Comparison of ENCODE assay signal across 18 mouse cellular contexts in genomic region chr4:53399428-53399827, GRCm38 (mm10).
"Had no signal": no experiment of that assay in that cellular context is flagged by ENCODE, and none has a peak within 500 bp of the region (broad histone marks: within the 10 kb centered on the region; RNA-seq: fewer than 3 reads in every experiment).

No protein-coding gene starts in this region.

- H3K9me3 ChIP-seq: kidney, embryonic 15.5 days; limb, embryonic 12.5 days; liver, embryonic 15.5 days; midbrain, embryonic 10.5 days; midbrain, embryonic 15.5 days; neural tube, embryonic 13.5 days had no signal

- H3K4me3 ChIP-seq: kidney, embryonic 15.5 days; left cerebral cortex, adult 2 months; limb, embryonic 12.5 days; liver, embryonic 15.5 days; midbrain, embryonic 10.5 days; midbrain, embryonic 15.5 days; neural tube, embryonic 13.5 days had no signal

- H3K27ac ChIP-seq: kidney, embryonic 15.5 days; left cerebral cortex, adult 2 months; limb, embryonic 12.5 days; liver, embryonic 15.5 days; midbrain, embryonic 10.5 days; midbrain, embryonic 15.5 days; neural tube, embryonic 13.5 days had no signal

- DNase-seq: kidney, adult 2 months; kidney, postnatal 25 days; lung, embryonic 14.5 days; lung, postnatal 10 days; lung, postnatal 4 days; retina, postnatal 1 day; right cerebral cortex, postnatal 4 days; spleen, adult 18-20 months; thymus, adult 2 months; thymus, postnatal 25 days had no signal

- H3K27me3 ChIP-seq: kidney, embryonic 15.5 days; limb, embryonic 12.5 days; liver, embryonic 15.5 days; midbrain, embryonic 15.5 days; neural tube, embryonic 13.5 days had no signal

- H3K4me2 ChIP-seq: kidney, embryonic 15.5 days; limb, embryonic 12.5 days; liver, embryonic 11.5 days; liver, embryonic 15.5 days; lung, embryonic 14.5 days; midbrain, embryonic 15.5 days; neural tube, embryonic 13.5 days had no signal

- H3K9ac ChIP-seq: kidney, embryonic 15.5 days; limb, embryonic 12.5 days; liver, embryonic 15.5 days; lung, embryonic 14.5 days; midbrain, embryonic 15.5 days; neural tube, embryonic 13.5 days had no signal

- H3K4me1 ChIP-seq: kidney, embryonic 15.5 days; midbrain, embryonic 10.5 days; neural tube, embryonic 13.5 days had no signal

- ATAC-seq: midbrain, embryonic 15.5 days had no signal

- H3K36me3 ChIP-seq: kidney, embryonic 15.5 days; limb, embryonic 12.5 days; liver, embryonic 15.5 days; midbrain, embryonic 10.5 days; midbrain, embryonic 15.5 days; neural tube, embryonic 13.5 days had no signal
